Mouse (Mus musculus) hindbrain, embryonic 14.5 days (tissue): ENCODE results near the gene Dctpp1. TPM values are rescaled to one million over a fixed set of nuclear protein-coding genes. Genes with fewer than 3 reads are reported as not detected.
"Not testable (repeated sequence)": the region's sequence is repeated elsewhere in the genome, so short reads cannot be mapped to it uniquely, and the experiment has no call there.

Experiments
- ATAC-seq: fragments of 200-750 bp; cut with Nextera tagmentation; 2 replicates; pipeline ENCODE4 v1.8.0; 2017; ENCODE audit warnings: moderate number of reproducible peaks, mild to moderate bottlenecking, moderate TSS enrichment, moderate library complexity; ENCODE audit not compliant: low FRiP score
- DNase-seq: peaks from one replicate; pipeline ENCODE4 v3.0.0-alpha.2; 2015; ENCODE audit warnings: low spot score
- H3K27ac ChIP-seq: fragments of 300-500 bp; sonication (generic); 2 replicates; pipeline ENCODE4 v1.5.1; 2014; ENCODE audit warnings: mild to moderate bottlenecking, moderate library complexity
- H3K27me3 ChIP-seq: fragments of 300-500 bp; sonication (generic); 2 replicates; pipeline ENCODE4 v1.6.1; 2014; ENCODE audit warnings: mild to moderate bottlenecking, low read length, mixed read lengths; ENCODE audit not compliant: control insufficient read depth, insufficient read depth
- H3K36me3 ChIP-seq: fragments of 300-500 bp; sonication (generic); replicated peaks from 2 replicates; pipeline ENCODE4 v1.6.1; 2014; ENCODE audit not compliant: control insufficient read depth, insufficient read depth
- H3K4me1 ChIP-seq: fragments of 300-500 bp; sonication (generic); replicated peaks from 2 replicates; pipeline ENCODE4 v1.6.1; 2014; ENCODE audit warnings: antibody characterized with exemption, low read length, mixed read lengths; ENCODE audit not compliant: control insufficient read depth, insufficient read depth
- H3K4me2 ChIP-seq: fragments of 300-500 bp; sonication (generic); replicated peaks from 2 replicates; pipeline ENCODE4 v1.6.1; 2014; ENCODE audit warnings: mild to moderate bottlenecking, moderate library complexity
- H3K4me3 ChIP-seq: fragments of 300-500 bp; sonication (generic); replicated peaks from 2 replicates; pipeline ENCODE4 v1.5.1; 2014; ENCODE audit warnings: mild to moderate bottlenecking, low read length
- H3K9ac ChIP-seq: fragments of 300-500 bp; sonication (generic); 2 replicates; pipeline ENCODE4 v1.6.1; 2014
- H3K9me3 ChIP-seq: fragments of 300-500 bp; sonication (generic); 2 replicates; pipeline ENCODE4 v1.6.1; 2016; ENCODE audit warnings: low read length; ENCODE audit not compliant: control insufficient read depth
- WGBS: fragments of 180-500 bp; shearing (Covaris S2); extraction: QIAGEN DNeasy Blood & Tissue Kit; methylation state at CpG from one replicate; pipeline ENCODE4 v1.1.7; 2014; 5-methylcytosine and 5-hydroxymethylcytosine counted together
- polyA plus RNA-seq: library from polyadenylated mRNA; unstranded; fragments of >200 nt; fragmentation: Nextera tagmentation; extraction: Ambion mirVana; gene quantifications from 2 replicates; pipeline ENCODE4 v1.2.1, GENCODE M21; 2014

Gene Dctpp1
- polyA plus RNA-seq, 1 experiment from 2014 or later: 126 TPM

GRCm38 (mm10) chr7:127255008-127255407 is 5.5 kb downstream of the Dctpp1 start:
- Histone ChIP-seq H3K4me3 (peak overlapping the region; percentile 46), H3K9ac (peak overlapping the region; percentile 72), H3K4me1 (peaks cover 15% of the 10 kb centered on the region; the same call in 1 of the 2 replicates), H3K27me3 (no peaks in the 10 kb centered on the region), H3K4me2 (peak overlapping the region; percentile 79), H3K36me3 (peaks cover 7% of the 10 kb centered on the region), H3K27ac (peak overlapping the region; percentile 96), H3K9me3 (no peaks in the 10 kb centered on the region)
- WGBS: 37% methylated on average over 4 of the region's 4 CpGs
- no peak for DNase-seq
- ATAC-seq: no peak

GRCm38 (mm10) chr7:127253821-127254769 is 6.4 kb downstream of the Dctpp1 start:
- peak; percentile 97 for ATAC-seq

DNA sequence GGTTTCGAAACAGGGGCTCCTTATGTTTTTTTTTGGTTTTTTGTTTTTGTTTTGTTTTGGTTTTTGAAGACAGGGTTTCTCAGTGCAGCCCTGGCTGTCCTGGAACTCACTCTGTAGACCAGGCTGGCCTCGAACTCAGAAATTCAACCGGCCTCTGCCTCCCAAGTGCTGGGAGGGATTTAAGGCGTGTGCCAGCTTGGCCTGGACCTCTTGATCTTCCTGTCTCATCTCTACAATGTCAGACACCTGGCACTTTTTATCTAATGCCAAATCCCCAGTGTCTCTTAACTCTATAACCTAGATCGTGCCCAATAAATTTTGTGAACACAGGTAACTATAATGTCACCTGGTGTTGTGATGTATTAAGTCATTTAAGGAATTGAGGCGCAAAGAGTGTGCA is 7.2 kb downstream of the Dctpp1 start:
- WGBS: 91% methylated on average over 6 of the region's 6 CpGs
- Histone ChIP-seq H3K9me3 (no peaks in the 10 kb centered on the region), H3K36me3 (peaks cover 18% of the 10 kb centered on the region), H3K27me3 (no peaks in the 10 kb centered on the region), H3K4me1 (peaks cover 12% of the 10 kb centered on the region; the same call in 1 of the 2 replicates), H3K27ac (peak overlapping the region; percentile 96), H3K4me2 (peak overlapping the region; percentile 79), H3K4me3 (peak overlapping the region; percentile 46), H3K9ac (peak overlapping the region; percentile 78)
- ATAC-seq (no peak), DNase-seq (no peak)

More at GRCm38 (mm10) chr7:127253821-127254769, 6.4 kb downstream of the Dctpp1 start:
- Histone ChIP-seq H3K4me2 (peak overlapping the region; percentile 79), H3K27me3 (no peaks in the 10 kb centered on the region), H3K4me1 (peaks cover 12% of the 10 kb centered on the region; the same call in 1 of the 2 replicates), H3K9me3 (no peaks in the 10 kb centered on the region), H3K9ac (peak overlapping the region; percentile 78), H3K36me3 (peaks cover 15% of the 10 kb centered on the region), H3K27ac (peak overlapping the region; percentile 96), H3K4me3 (peak overlapping the region; percentile 46)
- DNase-seq: peak; percentile 100
- WGBS: under 1% methylated on average over 136 of the region's 136 CpGs

DNA sequence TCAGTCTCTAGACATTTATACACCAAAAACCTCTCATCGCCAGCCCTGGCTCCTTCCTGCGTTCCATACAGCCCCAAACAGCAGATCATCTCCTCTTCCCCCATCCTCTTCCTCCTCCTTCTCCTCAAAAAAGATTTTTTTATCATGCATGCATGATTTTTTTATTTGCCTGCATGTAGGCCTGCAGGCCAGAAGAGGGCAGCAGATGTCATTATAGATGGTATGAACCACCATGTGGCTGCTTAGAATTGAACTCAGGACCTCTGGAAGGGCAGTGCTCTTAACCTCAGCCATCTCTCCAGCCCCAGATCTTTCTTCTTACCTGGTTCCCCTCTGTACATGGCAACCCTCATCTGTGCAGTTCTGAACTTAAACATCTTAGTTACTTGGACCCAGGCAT is 8.1 kb downstream of the Dctpp1 start:
- 90% methylated on average over 2 of the region's 2 CpGs for WGBS
- Histone ChIP-seq H3K4me3 (no peak overlapping the region), H3K27ac (no peak overlapping the region), H3K36me3 (peaks cover 24% of the 10 kb centered on the region), H3K9ac (no peak overlapping the region), H3K4me2 (no peak overlapping the region), H3K4me1 (peaks cover 12% of the 10 kb centered on the region; the same call in 1 of the 2 replicates), H3K27me3 (no peaks in the 10 kb centered on the region), H3K9me3 (no peaks in the 10 kb centered on the region)
- DNase-seq (peak; percentile 38), ATAC-seq (no peak)

- 91% methylated on average over 8 of the region's 8 CpGs for WGBS
- ATAC-seq, H3K9me3 ChIP-seq, H3K27me3 ChIP-seq, H3K4me2 ChIP-seq, H3K9ac ChIP-seq, H3K27ac ChIP-seq, H3K4me3 ChIP-seq, DNase-seq: not testable (repeated sequence)
- H3K36me3 ChIP-seq: peaks cover 23% of the 10 kb centered on the region
- peaks cover 15% of the 10 kb centered on the region for H3K4me1 ChIP-seq
These were observed 10.0 kb downstream of the Dctpp1 start for GRCm38 (mm10) chr7:127250511-127250910.

- Histone ChIP-seq H3K4me3 (peak overlapping the region; percentile 87), H3K9ac (peak overlapping the region; percentile 96), H3K4me2 (peak overlapping the region; percentile 81), H3K36me3 (peaks cover 20% of the 10 kb centered on the region), H3K27ac (peak overlapping the region; percentile 80), H3K27me3 (no peaks in the 10 kb centered on the region), H3K9me3 (no peaks in the 10 kb centered on the region), H3K4me1 (peaks cover 17% of the 10 kb centered on the region)
- ATAC-seq (peak; percentile 81), DNase-seq (no peak)
- WGBS: 11% methylated on average over 33 of the region's 33 CpGs
These were observed 15.6 kb downstream of the Dctpp1 start for GRCm38 (mm10) chr7:127244658-127245510.

GRCm38 (mm10) chr7:127243870-127244657 is 16.4 kb downstream of the Dctpp1 start, which contains the start of gene Zfp771:
TSS of gene Zfp771 (plus strand) at chr7:127244274.
- DNase-seq: peak; percentile 86
- Histone ChIP-seq H3K9me3 (no peaks in the 10 kb centered on the region), H3K36me3 (peaks cover 19% of the 10 kb centered on the region), H3K4me1 (peaks cover 17% of the 10 kb centered on the region), H3K27me3 (no peaks in the 10 kb centered on the region), H3K4me3 (peak within 1 kb of the TSS; percentile 87), H3K27ac (peak within 1 kb of the TSS; percentile 80), H3K4me2 (peak within 1 kb of the TSS; percentile 81), H3K9ac (peak within 1 kb of the TSS; percentile 96)
- 2% methylated on average over 44 of the region's 56 CpGs for WGBS
- ATAC-seq: peak; percentile 96

DNA sequence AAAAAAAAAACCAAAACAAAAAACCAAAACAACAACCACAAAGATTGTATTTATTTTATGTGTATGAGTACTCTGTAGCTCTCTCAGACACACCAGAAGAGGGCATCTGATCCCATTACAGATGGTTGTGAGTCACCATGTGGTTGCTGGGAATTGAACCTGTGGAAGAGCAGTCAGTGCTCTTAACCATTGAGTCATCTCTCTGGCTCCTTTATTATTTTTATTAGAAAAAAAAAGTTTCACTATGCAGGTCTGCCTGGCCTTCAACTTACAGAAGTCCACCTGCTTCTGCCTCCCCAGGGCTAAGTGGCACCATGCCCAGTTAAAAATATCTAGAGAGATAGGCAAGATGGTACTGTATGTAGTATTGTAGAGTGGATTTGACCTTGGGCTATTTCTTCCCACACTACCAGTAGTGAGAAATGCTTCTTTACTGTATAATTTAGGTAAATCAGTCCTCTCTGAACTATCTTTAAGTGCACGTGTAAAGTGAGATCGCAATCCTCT is 17.1 kb downstream of the Dctpp1 start:
- H3K4me2 ChIP-seq: peak overlapping the region; percentile 81
- peak overlapping the region; percentile 80 for H3K27ac ChIP-seq
- H3K4me3 ChIP-seq: peak overlapping the region; percentile 87
- WGBS: 49% methylated on average over 2 of the region's 2 CpGs
- DNase-seq (no peak), ATAC-seq (no peak)
- peaks cover 23% of the 10 kb centered on the region for H3K36me3 ChIP-seq
- H3K27me3 ChIP-seq: no peaks in the 10 kb centered on the region
- peaks cover 17% of the 10 kb centered on the region for H3K4me1 ChIP-seq
- peak overlapping the region; percentile 96 for H3K9ac ChIP-seq
- H3K9me3 ChIP-seq: no peaks in the 10 kb centered on the region
